ENCODE assay signal across 8 mouse cellular contexts in genomic region chr17:23700079-23700478, GRCm38 (mm10). TPM values are rescaled to one million over a fixed set of nuclear protein-coding genes. Genes with fewer than 3 reads are reported as not detected.
DNase-seq lines count a peak whose midpoint lies in the region; ATAC-seq lines count a peak whose summit lies in the region.

No protein-coding gene starts in this region.

- peaks cover 7% of the 10 kb centered on the region for H3K4me1 ChIP-seq in hindbrain, embryonic 16.5 days (ENCODE audit: control insufficient read depth, insufficient read depth, low read depth, low read length)

- H3K27ac ChIP-seq in hindbrain, embryonic 16.5 days (ENCODE audit: low read depth, low read length): peak overlapping the region; percentile 75

- H3K4me2 ChIP-seq in hindbrain, embryonic 16.5 days (ENCODE audit: low read length): peak overlapping the region; percentile 97

- ATAC-seq in hindbrain, embryonic 16.5 days: peak; percentile 97

- H3K27me3 ChIP-seq in hindbrain, embryonic 16.5 days (replicated peaks; ENCODE audit: control insufficient read depth, insufficient read depth, low read length): peaks cover 11% of the 10 kb centered on the region

- H3K4me3 ChIP-seq in hindbrain, embryonic 16.5 days (ENCODE audit: low read length): peak overlapping the region; percentile 83

- no peaks in the 10 kb centered on the region for H3K36me3 ChIP-seq in hindbrain, embryonic 16.5 days (ENCODE audit: control insufficient read depth, insufficient read depth, low read length)

- DNase-seq in WW6 (ENCODE audit: low read depth, low spot score): peak; percentile 76
- peak; percentile 75 to 89 for DNase-seq in cerebellum, postnatal 4 days (ENCODE audit: low spot score in 2 of 2)
- peak; percentile 92 for DNase-seq in gastrocnemius, adult 18-20 months (ENCODE audit: low spot score)
- peak; percentile 85 to 93 for DNase-seq in left cerebral cortex, adult 18-20 months (ENCODE audit: low spot score in 2 of 2)
- DNase-seq in lung, postnatal 4 days: peak; percentile 92 to 93
- DNase-seq in retina, postnatal 7 days (ENCODE audit: low read depth, low spot score): peak; percentile 78
- DNase-seq in urinary bladder, adult 18-20 months (ENCODE audit: low spot score in 2 of 2): peak; percentile 71 to 83

- 0% methylated on average over 15 of the region's 28 CpGs for WGBS in hindbrain, embryonic 16.5 days

- H3K9me3 ChIP-seq in hindbrain, embryonic 16.5 days (ENCODE audit: control insufficient read depth, low read length): no peaks in the 10 kb centered on the region

- H3K9ac ChIP-seq in hindbrain, embryonic 16.5 days (ENCODE audit: low read depth, low read length): peak overlapping the region; percentile 74

RNA-seq across cellular contexts. Expression of gene Cldn9, which starts 16.3 kb away (rescaled TPM):
- total RNA-seq in gastrocnemius, adult 18-20 months (2021): under 1 TPM in 1 of 2 experiments, not detected in 1; 0.21 TPM
- 1.6 and 2.0 TPM in 2 replicates for polyA plus RNA-seq in hindbrain, embryonic 16.5 days (2015; fragmentation: Nextera tagmentation; extraction: Ambion mirVana)
- under 1 TPM; 0.23 to 0.26 TPM for total RNA-seq in left cerebral cortex, adult 18-20 months (2021)

RNA-seq across cellular contexts. Expression of gene Cldn6, which starts 21.0 kb away (rescaled TPM):
- total RNA-seq in gastrocnemius, adult 18-20 months (2021): not detected
- 0.34 and 0.54 TPM in 2 replicates for polyA plus RNA-seq in hindbrain, embryonic 16.5 days (2015; fragmentation: Nextera tagmentation; extraction: Ambion mirVana)
- not detected for total RNA-seq in left cerebral cortex, adult 18-20 months (2021)

RNA-seq across cellular contexts. Expression of gene 1520401A03Rik, which starts 22.5 kb away (rescaled TPM):
- not detected for total RNA-seq in gastrocnemius, adult 18-20 months (2021)
- polyA plus RNA-seq in hindbrain, embryonic 16.5 days (2015; fragmentation: Nextera tagmentation; extraction: Ambion mirVana): 0.13 TPM in 1 of 2 replicates, not detected in the other
- under 1 TPM; 0.16 to 0.19 TPM for total RNA-seq in left cerebral cortex, adult 18-20 months (2021)

RNA-seq across cellular contexts. Expression of gene Tnfrsf12a, which starts 22.8 kb away (rescaled TPM):
- 10 to 100 TPM; 19.6 to 99.5 TPM for total RNA-seq in gastrocnemius, adult 18-20 months (2021)
- 5.8 and 6.1 TPM in 2 replicates for polyA plus RNA-seq in hindbrain, embryonic 16.5 days (2015; fragmentation: Nextera tagmentation; extraction: Ambion mirVana)
- 10 to 100 TPM; 10.2 to 12.7 TPM for total RNA-seq in left cerebral cortex, adult 18-20 months (2021)

RNA-seq across cellular contexts. Expression of gene Pkmyt1, which starts 26.1 kb away (rescaled TPM):
- under 1 TPM; 0.32 to 0.57 TPM for total RNA-seq in gastrocnemius, adult 18-20 months (2021)
- 20.8 and 21.1 TPM in 2 replicates for polyA plus RNA-seq in hindbrain, embryonic 16.5 days (2015; fragmentation: Nextera tagmentation; extraction: Ambion mirVana)
- total RNA-seq in left cerebral cortex, adult 18-20 months (2021): 1 to 10 TPM; 5.3 to 5.4 TPM

Comparison
In these comparisons a context has a peak if more than half of its experiments do, and no peak if none do; other contexts are left out.
1. Peak in every context shown above with its lines: DNase-seq, ATAC-seq, H3K4me3 ChIP-seq and H3K27ac ChIP-seq.